Mouse (Mus musculus) R1 (cell line): Measurements from ENCODE around the gene Gm20441.

Source experiments
- DNase-seq: peaks from one replicate; pipeline ENCODE4 v3.0.0-alpha.2; 2018; ENCODE audit warnings: low read depth, low spot score

The Gm20441 gene

DNA sequence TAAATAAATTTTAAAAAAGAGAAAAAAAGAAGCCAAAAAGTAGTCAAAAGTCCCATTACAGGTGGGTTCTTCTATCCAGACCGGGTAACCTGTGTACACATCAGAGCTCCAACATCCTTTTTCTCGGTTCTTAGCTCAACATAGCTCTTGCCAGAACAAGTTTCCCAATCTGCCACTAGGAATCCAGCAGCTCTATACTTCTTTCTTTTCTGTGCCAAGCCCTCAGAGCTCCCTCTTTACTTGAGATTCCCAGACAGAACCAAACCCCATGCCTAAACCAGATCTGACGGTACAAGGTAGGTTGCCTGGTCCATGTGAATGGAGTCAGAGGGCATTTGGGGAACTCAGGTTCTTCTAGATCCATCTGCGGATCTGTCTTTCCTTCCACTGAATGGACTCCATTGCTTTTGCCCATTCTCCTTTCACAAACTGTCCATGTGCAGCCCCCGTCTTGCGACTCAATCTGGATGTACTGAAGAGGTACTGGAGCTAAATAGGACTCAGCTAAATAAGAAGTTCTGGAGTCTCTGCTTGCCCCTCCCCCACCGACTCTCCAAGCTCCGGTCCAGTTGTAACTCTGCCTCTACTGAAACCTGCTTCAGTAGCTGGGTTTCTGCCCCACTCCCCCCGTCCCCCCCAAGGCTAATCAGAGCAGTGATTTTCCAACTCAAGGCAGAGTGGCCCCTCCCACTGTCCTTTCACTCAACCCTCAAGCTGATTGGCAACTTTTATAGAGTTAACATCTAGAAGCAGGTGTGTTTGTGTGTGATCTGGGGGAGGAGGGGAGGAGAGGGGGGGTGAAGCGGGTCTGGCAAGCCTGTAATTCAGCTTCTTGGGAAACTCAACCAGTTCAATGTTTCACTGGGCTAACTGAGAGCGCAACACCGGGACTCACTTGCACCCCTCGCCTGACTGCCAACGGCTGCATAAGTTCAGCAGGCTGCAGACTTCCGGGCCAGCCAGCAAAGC lies 1.3 kb downstream of the Gm20441 start:
- DNase-seq = no peak

DNA sequence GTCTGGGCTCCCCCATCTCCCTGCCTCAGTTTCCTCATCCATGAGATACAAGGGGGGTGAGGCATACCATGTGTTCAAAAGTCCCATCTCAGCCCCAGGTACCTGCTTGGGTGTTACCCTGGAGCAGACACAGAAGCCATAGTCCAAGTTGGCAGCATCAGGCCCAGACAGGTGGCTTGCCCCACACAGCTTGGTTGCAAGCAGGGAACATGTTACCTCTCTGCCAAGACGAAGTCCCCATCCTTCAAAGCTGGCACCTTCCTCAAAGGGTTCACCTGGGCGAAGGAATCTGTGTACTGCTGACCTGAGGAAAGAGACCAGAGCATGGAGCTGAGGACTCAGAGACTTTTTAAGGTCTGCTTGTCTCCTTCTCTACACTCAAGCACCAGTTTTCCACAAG lies 2.9 kb downstream of the Gm20441 start:
- no peak for DNase-seq

DNA sequence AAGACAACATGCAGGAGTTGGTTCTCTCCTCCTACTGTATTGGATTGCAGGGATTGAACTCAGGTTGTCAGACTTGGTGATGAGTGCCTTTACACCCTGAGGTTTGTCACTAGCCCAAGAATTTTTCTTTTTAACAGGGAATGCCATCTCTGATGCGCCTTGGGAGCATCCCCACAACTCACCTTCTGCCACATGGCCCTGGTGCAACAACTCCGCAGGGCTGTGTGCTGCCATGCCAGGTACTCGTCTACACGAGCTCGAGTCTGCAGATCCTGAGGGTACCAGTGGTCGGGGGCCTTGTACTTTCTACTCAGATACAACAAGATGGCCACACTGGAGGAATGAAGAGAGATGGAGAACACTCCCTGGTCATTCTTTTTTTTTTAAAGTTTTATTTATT lies 4.2 kb downstream of the Gm20441 start:
- DNase-seq = no peak

DNA sequence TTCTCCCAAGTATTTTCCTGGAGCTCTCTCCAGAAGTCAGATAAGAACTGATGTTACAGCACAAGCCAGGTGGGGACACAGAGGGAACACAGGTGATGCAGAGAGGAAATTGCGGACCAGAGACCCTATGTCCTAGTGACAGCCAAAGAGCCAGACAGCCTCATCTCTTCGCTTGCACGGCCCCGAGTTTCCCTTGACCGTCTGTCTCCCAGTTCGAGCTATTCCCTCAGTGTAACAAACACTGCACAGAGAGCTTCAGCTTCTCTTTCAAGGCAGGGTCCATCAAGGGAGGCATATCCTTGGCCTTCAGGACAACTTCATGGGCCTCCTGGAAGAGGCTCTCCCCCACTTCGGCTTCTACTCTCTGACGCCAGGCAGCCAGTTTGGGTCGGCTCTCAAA lies 6.2 kb downstream of the Gm20441 start:
- no peak for DNase-seq

DNA sequence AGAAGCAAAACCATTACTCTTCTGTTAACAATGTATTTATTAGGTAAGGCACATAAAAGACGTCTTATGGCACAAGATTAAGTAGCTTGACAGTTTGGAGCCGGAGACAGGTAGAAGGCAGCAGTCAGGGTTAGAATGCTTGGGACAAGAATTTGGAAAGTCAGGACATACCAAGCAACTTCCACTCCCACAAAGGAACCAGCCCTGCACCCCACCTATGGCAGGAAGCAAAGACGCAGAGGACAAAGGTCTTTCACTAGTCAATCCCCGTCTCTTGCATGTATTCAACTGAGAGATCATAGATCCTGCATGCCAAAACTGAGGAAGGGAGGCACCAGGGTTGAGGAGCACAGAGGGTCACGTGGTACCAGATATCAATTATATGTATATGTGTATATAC lies 6.7 kb downstream of the Gm20441 start:
- no peak for DNase-seq

DNA sequence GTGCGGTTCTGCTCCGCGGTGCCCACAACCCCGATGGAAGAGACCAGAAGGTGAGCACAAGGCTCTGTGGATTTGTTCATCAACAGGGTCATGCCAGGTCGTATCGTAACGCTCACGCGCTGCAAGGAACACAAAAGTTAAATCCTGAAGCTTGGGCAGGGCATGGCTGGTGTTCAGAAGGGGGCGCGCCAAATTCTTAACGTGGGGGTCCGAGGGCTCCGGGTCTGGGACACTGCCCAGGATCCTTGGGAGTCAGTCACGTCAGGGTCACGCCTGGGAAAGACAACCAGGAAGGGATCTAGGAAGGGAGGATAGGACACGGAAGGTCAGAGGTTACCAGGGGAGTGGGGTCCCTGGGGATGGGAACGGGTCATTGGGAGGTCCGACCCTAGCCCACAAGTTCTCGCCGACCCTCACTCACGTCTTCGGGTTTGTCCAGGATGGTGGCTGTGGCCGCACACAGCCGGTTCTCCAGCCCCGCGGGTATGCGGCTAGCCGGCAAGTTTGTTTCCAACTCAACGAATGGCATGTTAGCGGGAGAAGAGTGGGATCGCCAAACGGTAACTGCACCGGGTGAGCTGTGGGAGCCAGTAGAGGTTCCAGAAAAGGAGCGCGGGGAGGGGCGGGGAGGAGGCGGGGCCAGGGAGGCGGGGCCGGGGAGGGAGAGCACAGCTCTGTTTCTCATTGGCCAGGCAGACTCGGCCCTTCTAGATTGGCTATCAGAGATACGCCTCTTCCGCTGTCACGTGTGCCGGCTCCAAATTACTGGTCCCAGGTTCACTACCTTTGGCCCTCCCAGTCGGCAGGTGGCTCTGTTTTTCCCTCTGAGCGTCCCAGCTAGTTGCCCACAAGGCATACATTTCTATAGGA lies 7.7 kb downstream of the Gm20441 start, which contains the start of gene Ddt:
Ddt (minus strand) TSS at position 620 of the 870 bp plus-strand sequence.
- peak; percentile 98 for DNase-seq

DNA sequence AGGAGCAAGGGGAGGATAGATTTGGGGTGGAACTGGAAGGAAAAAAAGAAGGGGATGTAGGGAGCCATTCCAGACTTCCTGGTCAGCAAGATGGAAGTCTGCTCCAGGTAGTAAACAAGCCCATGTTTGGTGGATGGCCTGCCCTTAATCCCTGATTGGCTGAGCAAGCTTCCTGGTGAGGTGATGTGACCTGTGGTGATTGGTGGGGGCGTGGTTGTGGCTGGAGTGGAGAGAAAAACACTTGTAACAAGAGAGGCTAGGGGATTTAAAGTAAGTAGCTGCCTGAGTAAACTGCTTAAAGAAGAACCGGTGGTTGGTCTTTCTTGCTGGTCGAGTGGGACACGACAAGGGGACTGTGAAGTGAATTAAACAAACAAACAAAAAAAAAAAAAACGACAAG lies 13.0 kb downstream of the Gm20441 start:
- DNase-seq = peak; percentile 51

DNA sequence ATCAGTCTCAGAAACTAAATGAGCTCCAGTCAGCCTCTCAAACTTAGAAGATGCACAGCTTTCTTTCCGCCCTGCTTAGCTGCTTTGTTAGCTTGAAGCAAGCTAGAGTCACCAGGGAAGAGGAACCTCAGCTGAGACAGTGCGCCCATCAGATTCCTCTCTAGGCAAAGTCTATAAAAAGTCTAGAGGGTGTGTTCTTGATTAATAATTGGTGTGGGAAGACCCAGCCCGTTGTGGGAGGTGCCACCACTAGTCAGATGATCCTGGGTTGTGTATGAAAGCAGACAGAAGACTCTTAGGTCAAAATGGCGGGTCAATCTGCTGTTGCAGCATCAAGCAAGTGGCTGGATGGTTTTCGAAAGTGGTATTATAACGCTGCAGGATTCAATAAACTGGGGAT lies 13.9 kb downstream of the Gm20441 start:
- no peak for DNase-seq

DNA sequence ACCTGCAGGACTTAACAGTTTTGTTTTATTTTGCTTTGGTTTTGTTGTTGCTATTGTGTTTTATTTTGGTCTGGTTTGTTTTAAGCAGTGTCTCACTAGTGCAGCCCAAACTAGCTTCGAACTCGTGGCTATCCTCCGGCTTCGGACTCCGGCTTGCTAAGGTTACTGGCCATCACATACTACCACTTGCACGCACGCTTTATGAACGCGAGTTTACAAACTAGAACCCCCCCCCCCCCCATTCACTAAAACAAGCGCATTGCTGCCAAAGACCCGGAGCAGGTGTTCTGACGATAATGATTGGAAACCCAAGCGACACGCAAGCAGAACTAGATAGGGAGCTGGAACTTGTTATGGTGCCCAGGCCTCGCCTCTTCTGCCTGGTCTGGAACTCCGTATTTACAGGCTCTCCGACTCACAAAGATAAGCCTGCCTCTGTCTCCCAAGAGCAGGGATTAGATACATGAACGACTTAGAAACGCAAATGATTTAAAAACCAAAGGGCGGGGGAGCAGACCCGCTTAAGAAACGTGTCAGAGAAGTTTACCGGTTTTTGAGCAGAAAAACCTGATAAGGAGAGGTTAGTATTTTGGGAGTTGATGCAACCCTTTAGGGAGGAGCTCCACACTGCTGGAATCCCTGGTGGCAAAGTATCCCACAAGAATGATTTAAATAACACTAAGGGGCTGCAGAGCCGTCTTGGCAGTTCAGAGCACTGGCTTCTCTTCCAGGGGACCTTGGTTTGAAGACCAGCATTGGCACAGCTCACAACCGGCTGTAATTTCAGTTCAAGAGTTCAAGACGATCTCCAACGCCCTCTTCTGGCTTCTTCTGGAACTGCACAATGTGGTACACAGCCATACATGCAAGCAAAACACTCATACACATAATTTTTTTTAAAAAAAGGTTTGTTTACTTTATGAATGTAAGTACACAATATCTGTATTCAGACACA lies 16.0 kb downstream of the Gm20441 start:
- DNase-seq = peak; percentile 93

DNA sequence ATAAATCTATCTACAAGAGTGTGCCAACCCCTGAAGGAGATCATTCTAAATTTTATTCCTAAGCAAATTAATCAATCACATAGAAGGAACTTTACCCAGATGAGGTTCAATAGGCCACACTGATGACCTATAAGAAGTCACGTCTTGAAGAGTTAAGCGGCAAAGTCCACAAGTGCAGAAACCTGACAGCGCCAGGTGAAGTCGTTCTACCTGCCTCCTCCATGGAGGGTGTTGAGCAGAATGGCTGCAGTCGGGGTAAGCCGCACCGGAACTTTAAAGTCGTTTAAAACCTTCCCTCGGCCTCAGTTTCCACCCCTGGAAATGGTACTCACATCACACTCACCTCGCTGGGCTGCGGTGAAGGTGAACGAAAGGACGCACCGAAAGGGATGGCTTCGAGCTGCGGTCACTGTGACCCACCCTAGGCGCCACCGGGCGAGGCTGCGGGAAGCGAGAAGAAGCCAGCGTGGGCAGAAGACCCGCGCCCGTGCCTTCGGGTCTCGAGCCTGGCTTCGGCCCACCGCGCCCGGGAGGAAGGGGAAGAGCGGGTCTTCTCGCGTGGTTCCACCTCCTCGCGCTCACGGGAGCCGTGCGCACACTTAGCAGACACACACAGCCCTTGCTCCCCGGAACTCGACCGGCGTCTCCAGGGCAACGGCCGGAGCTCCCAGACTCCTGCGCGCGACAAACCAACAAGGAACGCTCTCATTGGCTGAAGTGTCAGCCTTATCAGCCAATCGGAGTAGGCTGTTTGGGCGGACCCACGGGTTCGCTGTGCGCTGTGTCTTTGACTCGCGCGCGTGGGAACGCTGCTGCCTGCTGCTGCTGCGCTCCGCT lies 16.9 kb downstream of the Gm20441 start, which contains the start of gene Cabin1:
Cabin1 (minus strand) TSS at position 660 of the 837 bp plus-strand sequence.
- DNase-seq = peak; percentile 99

DNA sequence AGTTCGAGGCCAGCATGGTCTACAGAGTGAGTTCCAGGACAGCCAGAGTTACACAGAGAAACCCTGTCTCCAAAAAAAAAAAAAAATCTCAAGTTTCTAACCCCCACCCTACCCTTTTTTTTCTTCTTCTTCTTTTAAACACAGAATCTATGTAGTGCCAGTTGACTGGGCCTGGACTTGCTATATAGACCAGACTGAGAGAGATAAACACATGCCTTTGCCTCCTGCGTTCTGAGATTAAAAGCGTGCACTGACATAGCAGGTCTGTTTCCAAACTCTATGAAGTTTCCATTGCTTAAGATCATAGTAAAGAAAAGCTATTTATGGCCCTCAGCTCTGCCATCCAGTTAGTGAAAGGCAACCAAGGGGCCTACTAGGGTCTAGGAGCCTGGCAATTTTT lies 18.3 kb downstream of the Gm20441 start:
- DNase-seq = no peak

DNA sequence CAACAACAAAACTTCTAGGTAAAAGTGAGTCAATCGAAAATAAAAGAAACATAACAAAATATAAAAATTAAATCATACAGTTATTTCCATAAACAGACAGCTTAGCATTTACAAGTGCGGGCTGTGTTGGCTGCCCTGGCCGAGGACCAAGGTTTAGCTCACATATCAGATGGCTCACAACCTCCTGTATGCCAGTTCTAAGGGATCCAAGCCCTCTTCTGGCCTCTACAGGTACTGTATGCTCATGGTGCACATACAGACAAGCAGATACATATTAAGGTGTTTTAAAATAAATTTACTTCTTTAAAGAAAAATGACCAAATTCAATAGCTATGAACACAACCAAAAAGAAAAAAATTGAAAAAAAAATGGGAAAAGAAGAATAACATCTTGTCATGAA lies 20.4 kb downstream of the Gm20441 start:
- peak; percentile 69 for DNase-seq

DNA sequence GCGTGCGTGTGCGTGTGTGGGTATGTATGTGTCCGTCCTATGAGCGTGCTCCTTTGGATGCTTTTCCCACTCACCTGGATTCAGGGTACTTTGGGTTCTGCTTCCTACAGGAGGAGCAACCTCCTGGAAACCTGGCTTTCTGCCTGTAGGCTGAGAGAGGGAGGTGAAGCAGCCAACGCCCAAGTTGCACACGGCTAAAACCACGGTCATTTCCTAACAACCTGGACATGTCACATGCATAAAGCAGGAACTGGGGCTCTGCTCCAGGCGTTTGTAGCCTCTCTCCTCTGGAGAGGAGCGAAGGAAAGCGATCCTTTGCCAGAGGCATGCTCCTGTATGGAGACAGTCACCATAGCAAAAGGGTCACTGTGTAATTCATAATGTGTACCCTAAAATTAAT lies 24.0 kb downstream of the Gm20441 start:
- DNase-seq = no peak

DNA sequence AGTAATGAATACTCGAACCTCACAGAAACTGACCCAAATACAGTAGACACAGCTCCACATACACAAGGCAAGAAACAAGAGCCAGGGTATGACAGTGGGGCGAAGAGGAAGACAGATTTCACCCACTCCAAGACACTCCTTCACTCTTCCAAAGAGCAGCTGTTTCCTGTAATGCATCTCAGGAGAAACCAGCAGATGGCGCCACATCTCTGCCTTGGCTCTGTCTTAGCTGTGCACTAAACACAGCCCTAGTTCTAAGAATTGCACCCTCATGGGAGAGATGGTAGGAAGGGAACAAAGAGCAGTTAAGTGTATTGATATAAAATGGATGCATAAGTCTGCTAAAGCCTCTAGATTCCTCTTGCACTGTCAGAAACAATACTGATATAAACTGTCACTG lies 36.7 kb downstream of the Gm20441 start:
- peak; percentile 71 for DNase-seq

DNA sequence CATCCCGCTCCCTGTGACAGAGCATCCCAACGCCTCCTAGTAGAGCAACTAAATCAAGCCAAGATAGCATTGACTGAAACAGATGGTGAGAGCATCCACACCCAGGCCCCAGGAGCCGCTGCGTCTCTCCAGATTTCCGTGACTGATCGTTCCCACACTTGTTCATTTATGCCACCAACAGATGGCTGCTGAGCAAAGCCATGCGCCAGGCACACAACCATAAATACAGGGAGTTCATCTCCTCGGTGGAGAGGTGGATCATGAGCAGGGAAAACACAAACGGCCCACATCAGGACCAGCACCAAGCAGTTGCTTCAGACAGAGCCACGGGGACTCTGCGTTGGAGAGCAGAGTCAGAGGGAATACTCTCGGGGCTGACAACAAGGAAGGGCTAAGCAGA lies 37.4 kb downstream of the Gm20441 start:
- DNase-seq = no peak

DNA sequence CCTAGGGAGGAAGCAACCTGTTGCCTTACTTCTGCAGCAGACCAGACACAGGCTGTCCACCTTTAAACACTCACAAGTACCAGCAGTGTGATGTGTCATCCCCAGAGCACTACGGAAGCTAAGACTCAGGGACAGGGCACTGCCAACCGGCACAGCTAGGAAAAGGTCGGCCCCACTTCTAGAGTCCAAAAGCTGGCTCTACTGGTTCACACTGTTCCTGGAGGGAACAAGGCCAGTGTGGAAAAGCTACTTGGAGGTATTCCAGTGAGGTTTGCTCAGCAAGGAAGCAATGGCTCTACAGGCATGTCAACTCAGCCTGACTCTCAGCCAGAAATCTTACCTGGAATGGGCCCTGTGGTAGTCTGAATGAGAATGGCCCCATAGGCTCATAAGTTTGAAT lies 39.9 kb downstream of the Gm20441 start:
- no peak for DNase-seq

DNA sequence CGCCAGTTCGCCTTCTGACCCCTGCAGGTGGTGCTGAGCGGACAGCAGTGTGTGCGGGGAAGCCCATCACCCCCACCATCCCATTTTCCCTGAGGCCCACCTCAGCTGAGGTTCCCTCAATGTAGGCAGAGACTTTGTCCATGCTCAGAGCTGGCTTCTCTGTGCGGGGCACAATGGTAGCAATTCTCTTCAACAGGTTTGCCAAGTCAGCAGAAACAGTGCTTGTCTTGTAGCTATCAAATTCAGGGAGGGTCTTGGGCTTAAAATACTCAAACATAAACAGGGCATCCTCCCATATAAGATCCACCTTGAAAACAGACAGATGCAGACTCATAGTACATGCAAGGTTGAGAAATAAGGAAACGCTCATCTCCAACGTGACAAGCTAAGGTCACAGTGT lies 55.3 kb downstream of the Gm20441 start:
- DNase-seq = no peak
